Mouse (Mus musculus): ENCODE measurements around the gene Ttc3.

- TF ChIP-seq CTCF (IDR thresholded peaks at IDR 0.05; ENCODE audit: low read depth) (no peak), EP300 (IDR thresholded peaks at IDR 0.05; ENCODE audit: low read depth) (no peak)
These were observed 97.1 kb downstream of the Ttc3 start for GRCm38 (mm10) chr16:94467337-94468055.
